Mouse (Mus musculus) E14TG2a.4 (cell line): ENCODE measurements around the gene Nprl3.

Source experiments
- CTCF ChIP-seq: conservative IDR thresholded peaks from 2 replicates; pipeline ENCODE4 v1.5.1; 2014; ENCODE audit warnings: low read length
- NANOG ChIP-seq: IDR thresholded peaks from 2 replicates; pipeline ENCODE4 v1.6.1; 2014; ENCODE audit warnings: borderline replicate concordance, low read length, mixed read lengths

GRCm38 (mm10) chr11:32189434-32189833 lies 78.1 kb downstream of the Nprl3 start:
- TF ChIP-seq CTCF (no peak), NANOG (no peak)
